Mouse (Mus musculus) erythroid progenitor cell, adult 5-6 weeks (primary cell): Measurements from ENCODE around the gene Grtp1. TPM values are rescaled to one million over a fixed set of nuclear protein-coding genes. Genes with fewer than 3 reads are reported as not detected.

Experiments used
- ATAC-seq: replicated peaks from 2 replicates; pipeline ENCODE4 v1.8.0; 2016; ENCODE audit warnings: moderate number of reproducible peaks, mild to moderate bottlenecking, moderate TSS enrichment, inconsistent platforms; ENCODE audit not compliant: poor library complexity, low FRiP score, severe bottlenecking
- total RNA-seq, 2 experiments: library from RNA; stranded (forward) in 1 of 2; stranded (reverse) in 1 of 2; fragments of 150-400 nt in 1 of 2; fragments of 186-747, 209-891 nt in 1 of 2; gene quantifications; 2 replicates each; pipeline versions ENCODE4 v1.2.3 to v1.2.4; 2015 to 2017; ENCODE audit warnings: low replicate concordance in 2 of 2

Grtp1 gene
- total RNA-seq, 2 experiments from 2014 or later = 3.5 to 6.3 TPM

DNA sequence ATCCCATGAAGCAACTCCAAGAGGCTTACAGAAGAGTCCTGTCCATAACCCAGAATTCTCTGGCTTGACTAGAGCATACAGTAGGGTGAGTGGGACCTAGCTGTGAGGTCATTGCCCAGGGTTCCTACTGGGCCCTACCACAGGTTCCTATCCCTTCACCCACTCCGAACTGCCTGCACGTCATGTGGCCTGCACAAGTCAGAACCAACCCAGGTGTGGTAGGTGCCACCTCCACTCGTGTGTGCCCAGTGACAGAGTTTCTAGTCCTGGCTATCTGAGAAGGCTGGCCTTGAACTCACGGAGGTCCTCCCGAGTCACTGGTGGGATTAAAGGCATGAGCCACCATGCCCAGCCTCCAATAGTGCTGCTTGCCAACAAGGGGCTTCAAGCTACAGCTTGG lies 22.3 kb downstream of the Grtp1 start:
- ATAC-seq = no peak

DNA sequence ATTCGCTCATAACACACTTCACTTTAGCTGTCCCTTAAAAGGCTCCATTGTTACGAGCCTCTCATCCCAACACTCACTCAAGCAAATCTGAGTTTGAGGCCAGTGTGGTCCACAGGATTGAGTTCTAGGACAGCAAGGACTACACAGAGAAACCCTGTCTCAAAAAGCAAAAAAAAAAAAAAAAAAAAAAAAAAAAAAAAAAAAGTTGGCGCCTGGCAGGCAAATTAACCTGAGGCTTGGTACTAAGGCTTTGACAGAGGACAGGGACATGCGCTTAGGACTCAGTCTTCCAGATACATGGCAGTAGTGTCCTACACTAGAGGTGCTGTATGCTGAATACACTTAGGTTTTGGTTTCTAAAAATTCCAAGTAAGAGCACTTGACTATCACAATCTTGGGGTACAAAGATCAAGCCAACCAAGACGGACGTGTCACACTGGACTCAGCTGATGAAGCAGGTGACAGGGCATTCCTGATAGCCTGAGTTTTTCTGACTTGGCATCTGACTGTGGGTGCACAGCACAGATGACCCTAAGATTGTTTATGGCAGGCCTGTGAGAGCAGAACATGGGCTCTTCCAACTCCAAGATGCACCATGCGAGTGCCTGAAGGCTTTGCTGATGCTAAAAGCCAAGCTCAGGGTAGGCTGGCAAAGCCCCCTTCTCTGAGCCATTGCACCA lies 23.1 kb downstream of the Grtp1 start:
- no peak for ATAC-seq

DNA sequence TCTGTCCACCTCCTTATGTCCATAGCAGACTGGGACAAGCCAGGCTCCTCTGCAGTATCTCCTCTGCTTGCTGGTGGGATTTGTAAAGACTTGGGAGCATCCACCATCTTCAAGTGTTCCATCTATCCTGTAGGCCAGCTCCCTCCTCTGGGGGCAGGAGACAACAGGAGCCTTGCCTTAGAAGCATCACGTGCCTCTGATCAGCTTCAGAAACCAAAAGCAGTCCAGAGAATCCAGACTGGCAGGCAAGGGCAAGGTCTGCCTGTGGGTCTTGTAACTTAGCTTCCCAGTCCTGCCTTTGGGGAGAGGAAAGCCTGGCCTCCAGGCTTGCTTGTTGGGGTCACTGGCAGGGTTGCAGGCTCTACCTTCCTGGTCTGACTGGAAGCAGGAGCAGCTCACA lies 24.8 kb downstream of the Grtp1 start:
- no peak for ATAC-seq

DNA sequence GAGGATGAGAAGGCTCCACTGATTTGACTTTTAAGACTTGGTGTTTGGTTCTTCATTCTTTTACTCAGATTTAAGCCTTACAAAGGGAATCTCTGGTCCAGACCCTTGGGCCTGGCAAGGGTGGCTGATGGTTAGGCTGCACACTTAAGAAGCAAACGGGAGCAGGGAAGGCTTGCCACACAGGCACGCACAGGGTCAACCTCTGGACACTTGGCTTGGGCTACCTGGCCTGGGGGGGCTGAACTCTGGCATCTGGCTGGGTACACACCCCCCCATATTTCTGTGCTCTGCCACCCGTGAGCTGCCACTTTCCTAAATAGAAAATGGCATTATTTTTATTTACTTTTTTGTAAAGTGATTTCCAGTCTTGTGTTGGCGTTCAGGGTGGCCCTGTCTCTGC lies 25.6 kb downstream of the Grtp1 start:
- no peak for ATAC-seq

DNA sequence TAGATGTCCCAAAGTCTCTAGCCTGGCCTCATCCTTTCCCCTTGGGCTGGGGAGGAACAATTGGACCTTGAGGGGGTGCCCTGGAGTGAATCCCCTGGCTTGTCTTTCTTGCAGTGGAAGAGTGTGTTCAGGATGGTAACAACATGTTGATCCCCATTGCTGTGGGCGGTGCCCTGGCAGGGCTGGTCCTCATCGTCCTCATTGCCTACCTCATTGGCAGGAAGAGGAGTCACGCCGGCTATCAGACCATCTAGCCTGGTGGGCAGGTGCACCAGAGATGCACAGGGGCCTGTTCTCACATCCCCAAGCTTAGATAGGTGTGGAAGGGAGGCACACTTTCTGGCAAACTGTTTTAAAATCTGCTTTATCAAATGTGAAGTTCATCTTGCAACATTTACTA lies 26.1 kb downstream of the Grtp1 start:
- ATAC-seq = no peak

DNA sequence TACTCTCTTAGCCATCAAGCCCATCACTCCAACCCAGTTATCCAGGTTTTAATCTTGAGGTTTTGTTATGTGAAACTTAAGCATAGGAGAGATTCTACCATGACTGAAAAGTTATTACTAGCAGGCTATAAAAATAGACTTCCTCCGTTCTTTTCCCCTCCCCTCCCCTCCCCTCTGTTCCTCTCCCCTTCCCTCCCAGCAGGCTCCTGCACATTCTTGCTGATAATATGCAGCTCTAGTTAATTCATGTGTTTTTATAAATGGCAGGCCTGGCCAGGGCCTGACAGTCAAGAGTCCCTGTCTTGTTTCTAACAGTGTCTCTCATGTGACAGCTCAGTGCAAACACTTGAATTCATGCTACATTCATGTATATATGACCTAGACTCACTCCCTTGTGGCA lies 29.9 kb downstream of the Grtp1 start:
- ATAC-seq = no peak

DNA sequence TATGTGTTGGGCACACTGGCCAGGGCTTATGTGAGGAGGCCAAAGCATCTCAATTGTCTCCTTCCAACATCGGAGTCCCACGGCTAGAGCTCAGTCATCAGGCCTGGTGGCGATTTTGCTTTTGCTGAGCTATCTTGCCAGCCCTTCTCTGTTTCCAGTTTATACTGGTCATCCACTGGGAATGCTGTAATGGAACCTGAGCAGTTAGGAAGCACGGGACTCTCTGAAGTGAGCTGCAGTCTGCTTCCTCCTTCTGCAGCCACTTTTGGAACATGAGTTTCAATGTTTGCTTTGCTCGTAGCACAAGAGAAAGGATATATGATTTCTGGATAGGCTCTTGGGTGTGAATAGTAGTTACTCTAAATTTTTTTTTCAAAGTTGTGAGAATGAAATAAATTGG lies 36.1 kb downstream of the Grtp1 start:
- ATAC-seq = no peak

DNA sequence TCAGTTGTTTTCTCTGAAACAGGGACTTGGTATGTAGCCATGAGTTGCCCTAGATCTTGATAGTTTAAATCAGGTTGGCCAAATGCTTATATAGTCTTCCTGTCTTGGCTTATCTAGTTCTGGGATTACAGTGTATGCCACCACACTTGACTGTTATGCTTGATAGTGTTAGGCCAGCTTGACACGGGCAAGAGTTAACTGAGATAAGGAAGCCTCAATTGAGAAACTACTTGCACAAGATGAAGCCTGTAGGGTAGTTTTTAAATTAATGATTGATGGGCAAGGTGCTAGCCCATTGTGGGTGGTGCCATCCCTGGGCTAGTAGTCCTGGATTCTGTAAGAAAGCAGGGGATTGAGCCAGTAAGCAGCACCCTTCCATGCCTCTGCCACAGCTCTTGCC lies 36.9 kb downstream of the Grtp1 start:
- no peak for ATAC-seq

DNA sequence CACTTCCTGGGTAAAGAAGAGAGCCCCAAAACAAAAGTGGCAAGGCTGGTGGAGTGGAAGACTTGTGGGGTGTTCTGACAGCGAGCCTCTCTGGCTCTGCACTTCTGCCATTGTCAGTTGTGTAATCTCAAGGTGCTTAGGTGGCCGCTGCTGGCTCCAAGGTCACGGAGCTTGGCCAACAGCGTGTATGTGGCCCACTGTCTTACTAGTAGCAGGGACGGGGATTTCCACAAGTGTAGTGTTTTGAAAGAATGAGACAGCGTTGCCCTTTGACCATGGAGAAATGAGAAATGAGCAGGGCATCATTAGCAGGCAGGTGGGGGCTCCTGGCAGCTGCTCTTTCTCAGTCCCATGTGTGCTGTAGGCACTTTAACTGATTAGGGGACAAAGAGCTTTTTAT lies 38.3 kb downstream of the Grtp1 start:
- ATAC-seq = no peak

DNA sequence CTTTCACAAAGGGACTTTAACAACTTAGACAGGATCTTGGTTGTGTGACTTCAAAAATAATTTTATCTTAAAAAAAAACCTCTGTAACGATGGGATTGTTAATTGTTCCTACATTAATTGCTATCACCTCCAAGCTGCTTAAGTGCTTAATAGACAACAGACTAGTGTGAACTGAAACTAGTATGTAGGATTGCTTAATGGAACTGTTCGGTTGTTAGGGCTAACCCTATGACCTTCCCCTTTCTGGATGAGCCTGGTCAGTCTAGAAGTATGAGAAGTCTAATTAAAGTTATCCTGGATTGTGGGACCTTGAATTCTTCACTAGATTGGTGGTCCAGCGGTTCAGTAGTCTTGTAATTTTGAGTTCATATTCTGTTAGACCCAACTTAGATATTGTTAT lies 39.7 kb downstream of the Grtp1 start:
- ATAC-seq = no peak

DNA sequence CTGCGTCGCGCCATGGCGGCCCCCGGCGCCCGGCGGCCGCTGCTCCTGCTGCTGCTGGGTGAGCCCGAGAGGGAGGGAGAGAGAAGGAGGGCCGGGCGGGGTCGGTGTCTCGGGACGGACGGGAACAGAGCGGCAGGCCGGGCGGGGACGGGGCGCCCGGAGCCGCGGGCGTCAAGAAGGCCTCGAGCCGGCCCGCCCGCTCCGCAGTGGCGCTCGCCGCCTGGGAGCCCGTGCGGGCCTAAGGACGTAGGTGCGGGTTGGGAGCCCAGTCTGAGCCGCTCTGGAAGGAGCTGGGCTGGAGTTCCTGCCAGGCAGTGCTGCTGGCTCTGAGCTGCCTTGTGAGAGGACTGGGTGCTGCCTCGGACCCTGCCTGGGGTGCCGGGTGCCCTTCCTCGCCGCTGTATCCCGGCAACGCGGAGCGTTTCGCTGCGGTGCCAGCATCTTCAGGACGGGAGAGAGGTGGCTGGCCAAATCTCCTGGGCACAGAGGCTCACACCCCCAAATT lies 41.0 kb downstream of the Grtp1 start:
- ATAC-seq = peak; percentile 64

DNA sequence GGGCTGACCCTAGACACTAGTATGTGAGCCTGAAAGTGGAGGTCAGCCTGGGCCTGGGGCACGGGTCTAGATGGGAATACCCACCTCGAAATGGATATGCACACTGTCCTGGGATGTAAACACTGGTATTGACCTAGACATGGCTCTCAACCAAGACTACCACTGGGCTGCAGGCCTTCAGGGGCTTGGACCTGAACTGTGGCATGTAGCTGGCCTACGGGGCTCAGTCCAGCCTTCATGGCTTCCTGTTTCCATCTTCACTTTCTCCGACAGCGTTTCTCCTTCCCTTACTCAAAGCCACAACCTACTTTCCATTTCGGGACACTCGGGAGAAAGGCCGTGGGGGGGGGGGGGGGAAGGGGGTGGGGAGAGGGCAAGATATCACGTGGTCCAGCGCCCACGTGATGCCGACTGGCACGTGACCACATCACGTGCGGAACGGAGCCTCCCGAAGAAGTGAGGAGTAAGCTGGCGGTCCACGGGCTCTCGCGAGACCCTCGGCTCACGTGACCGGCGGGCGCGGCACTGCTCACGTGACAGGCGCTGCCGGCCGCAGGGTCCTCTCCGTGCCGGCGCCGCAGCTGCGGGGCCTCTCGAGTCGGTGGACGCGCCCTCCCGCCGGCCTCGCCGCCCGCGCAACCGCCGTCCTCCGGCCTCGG lies 41.6 kb downstream of the Grtp1 start, which contains the start of gene Lamp1:
TSS of gene Lamp1 (plus strand) at position 444 of the 659 bp plus-strand sequence.
- peak; percentile 85 for ATAC-seq

DNA sequence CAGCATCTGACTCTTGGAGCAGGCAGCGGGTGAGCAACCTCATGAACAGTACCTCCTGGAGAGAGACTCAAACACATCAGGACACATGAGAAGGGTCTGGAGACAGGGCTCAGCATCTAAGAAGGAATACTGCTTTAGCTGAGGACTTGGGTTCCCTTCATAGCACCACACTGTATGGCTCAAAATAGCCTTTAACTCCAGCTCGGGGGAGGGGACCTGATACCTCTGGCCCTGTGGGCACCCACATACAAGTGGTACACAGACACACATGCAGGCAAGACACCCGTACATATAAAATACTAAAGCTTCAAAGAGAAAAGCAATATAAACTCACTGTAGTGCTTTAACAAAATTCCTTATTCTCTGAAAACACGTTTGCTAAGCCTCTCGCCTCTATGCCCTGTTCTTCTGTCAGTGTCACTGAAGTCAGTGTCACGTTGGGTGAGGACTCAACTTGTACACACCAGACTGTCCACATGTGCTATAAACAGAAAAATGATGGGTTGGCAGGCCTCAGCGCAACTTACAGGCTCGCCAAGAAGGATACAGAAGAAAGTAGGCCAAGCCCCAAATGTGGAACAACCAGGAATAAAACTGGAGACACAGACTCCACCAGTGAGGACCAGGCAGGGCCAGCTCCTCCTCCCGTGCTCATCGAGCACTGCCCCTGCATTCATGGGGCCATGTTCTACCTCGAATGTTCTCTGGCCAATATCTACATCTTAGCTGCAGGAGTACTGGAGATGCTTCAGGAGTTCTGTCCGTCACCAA lies 43.9 kb downstream of the Grtp1 start:
- no peak for ATAC-seq

DNA sequence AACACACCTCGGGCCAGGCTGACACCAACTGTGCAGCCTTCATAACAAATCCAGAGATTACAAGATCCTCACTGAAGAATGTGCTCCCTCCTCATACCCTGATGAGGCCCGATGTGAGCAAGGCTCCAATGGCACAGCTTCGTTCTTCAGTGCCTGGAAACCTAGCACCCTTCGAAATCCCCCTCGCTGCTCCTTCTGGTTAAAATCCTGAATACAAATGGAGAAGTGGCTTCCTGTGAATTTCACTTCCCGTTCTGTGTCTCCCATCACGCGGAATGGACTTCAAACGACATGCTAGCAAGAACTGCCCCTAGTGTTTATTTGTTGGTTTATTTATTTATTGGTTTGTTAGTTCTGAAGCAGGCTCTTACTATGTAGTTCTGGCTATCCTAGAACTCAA lies 45.1 kb downstream of the Grtp1 start:
- ATAC-seq = no peak

DNA sequence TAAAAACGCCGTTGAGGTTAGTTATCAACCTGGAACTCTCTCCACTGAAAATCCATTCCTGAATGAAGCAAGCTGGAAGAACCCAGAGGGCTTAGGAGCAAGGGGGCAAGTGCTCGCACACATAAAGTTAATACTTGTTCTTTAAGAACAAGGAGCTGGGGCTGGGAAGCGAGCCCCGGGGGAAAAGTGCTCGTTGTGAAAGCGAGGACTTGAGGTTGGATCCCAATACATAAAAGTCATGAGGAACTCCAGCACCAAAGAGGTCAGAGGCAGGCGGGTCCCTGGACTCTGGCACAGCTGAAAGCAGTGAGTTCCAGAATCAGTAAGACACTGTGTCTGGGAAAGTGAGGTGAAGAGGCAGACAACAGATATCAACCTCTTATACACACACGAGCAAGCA lies 46.3 kb downstream of the Grtp1 start:
- no peak for ATAC-seq

DNA sequence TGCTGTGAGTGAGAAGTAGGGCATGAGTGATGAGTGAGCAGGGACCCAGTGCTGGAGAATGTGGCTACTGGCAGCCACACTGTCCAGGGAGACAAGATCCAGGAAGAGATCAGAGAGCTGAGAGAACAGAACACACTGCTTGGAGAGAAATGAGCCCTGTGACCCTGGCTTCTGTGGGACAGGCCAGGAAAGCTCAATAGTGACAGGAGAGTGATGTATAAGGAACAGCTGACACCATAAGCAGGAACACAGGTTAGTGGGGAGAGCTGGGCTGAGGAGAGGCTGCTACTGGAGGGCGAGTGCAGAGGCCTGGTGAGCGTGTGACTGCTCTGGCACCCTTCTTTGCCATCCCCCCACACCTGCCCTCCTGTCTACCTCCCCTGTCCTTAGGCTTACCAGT lies 49.5 kb downstream of the Grtp1 start:
- no peak for ATAC-seq

DNA sequence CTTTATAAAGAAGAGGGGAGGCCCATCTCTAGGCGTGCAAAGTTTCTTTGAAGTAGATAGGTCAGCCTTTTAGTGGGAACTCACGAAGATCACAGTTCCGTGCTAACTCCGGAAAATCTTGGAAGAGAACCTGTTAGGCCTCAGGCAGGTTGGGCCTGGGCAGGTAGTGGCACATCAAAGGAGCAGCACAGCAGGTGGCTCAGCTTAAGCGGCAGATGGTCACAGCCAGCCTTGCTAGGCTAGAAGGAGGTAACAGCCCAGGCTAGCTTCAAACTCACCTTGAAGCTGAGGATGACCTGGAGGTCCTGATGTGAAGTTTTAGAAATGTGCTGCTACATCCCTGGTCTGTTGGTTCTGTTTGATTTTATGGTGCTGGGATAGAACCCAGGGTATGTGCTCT lies 50.6 kb downstream of the Grtp1 start:
- no peak for ATAC-seq

DNA sequence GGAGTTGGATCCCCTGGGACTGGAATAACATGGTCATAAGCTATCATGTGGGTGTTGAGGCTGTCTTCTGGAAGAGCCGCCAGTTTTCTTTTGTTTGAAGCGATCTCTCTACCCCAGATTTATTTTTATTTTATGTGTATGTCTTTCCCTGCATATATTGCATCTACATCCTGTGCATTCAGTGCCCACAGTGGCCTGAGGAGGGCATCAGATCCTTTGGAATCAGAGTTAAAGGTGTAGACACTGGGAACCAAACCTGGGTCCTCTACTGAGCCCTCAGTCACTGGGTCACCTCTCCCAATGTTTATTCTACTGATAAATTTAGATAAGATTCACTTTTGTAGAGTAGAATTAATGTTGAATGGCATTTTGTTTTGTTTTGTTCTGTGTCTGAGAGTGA lies 51.1 kb downstream of the Grtp1 start:
- no peak for ATAC-seq

DNA sequence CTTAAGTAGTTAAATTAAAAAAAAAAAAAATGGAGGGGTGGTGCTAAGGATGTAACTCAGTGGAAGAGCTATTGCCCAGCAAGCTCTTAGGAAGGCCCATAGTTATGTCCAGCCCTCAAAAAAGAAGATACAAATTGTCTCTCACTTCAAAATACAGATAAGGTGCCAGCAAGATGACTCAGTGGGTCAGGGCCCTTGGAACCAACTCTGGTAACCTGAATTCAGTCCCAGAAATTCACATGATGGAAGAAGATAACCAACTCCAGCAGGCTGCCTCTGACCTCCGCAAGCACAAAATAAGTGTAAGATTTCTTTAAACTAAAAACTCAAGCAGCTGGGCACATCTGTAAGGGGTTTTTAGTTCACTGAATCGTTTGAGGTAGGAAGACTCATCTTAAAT lies 51.9 kb downstream of the Grtp1 start:
- ATAC-seq = no peak

DNA sequence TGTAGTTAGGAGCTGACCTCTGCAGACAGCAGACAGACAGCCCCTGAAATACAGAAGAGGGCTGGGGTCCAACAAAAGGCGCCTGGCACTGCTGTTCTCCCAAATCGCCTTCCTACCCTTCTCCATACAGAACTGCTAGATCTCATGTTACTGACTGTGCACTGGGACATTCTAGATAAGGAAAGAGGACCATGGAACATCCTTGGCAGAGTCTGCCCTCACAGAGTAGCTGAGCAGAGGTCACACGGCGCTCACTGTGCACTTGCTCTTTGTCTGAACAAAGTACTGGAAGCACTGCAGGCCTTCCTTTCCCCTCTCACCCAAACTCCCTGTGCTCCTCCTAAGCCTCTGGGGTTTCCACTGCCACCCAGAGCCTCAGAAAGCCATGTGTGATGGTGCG lies 58.7 kb downstream of the Grtp1 start:
- no peak for ATAC-seq

DNA sequence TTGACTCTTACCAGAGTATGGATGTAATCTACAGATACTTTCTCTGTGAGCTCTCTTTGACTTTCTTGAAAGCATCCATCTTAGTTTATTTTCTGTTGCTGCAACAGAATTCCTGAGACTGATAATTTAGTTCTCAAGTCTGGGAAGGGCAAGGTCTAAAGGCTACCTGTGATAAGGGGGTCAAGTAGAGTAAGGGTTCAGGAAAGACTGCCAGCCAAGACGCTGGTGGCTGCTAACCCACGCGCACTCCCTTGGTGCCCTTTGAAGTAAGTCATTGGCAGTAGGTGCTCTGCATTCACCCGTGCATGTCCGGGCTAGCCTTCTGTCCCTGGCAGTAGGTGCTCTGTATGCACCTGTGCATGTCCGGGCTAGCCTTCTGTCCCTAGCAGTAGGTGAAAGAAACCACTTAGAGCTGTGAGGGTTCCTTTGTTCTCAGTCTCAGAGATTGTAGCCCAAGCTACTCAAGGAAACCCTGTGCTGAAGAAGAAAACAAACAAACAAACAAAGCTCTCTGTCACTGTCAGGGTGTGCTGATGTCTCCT lies 60.7 kb downstream of the Grtp1 start:
- ATAC-seq = no peak
